Mouse (Mus musculus) T-helper 1 cell (primary cell): ENCODE measurements around the gene Vps26c.

Experiments used
- in situ Hi-C: fragments of 300-600 bp; cut with MboI, MseI; formaldehyde crosslinking; loops from one replicate; pipeline ENCODE4 v1.15.1; 2025; ENCODE audit warnings: high pct_unique_total_duplicates

Gene Vps26c

DNA sequence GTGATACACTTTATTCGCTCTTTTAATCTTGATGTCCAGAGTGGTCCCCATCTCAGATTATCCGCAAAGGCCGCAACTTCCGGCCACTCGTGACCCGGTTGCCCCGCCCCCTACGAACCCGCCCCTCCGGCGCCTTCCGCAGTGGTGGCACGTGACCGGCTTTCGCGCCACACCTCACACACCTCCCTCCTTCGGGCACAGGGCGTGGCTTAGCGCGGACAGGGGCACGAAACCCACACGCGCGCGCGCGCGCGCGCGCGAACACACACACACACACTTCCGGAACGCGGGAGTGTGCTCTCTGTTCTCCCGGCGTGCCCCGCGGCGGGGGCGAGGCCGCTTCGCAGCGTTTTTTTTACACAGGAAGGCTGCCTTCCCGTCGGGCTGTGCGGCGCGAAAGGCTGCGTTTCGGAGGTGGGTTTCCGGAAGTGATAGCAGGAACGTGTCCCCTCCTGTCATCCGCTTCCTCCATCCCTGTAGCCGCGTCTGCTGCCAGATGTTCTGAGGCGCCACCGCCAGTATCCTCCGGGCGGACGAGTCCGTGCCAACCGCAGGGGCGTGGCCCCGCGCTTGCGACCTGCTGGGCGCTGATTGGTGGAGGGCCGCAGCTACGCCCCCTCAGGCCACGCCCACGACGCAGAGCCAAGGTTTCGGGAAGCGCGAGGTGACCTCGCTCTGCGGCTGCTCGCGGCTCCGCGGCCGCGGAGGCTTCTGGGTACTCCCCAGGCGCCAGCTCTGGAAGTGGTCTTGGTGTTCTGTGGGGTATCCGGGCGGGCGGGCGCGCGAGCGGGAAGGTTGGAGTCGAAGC, at the start of gene Vps26c:
Gene Vps26c, minus strand, starts transcription at position 487 of the 808 bp plus-strand sequence.
- in situ Hi-C loops, result loop anchor here (5.0 kb wide), 1 partner anchor 36 kb away; no protein-coding TSS in a partner anchor

DNA sequence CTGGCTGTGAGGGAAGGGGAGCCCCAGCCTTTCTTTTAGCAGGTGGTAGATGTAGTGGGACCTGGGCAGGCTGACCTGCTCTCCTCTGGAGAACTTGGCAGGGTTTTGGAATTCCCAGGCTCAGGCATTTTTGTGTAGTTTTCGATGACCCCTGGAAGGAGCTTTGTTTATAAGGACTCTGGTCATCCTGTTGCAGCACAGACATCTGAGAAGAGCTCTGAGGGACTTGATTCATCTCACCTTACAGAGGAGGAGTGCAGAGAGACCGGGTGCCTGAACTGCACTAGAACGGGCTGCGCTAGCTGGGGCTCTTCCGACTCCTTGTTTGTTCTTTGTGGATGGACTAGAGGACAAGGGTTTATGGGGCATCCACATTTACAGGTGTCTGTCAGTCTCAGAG, 49.1 kb upstream of the Vps26c start:
- in situ Hi-C loops, result no loop called here

DNA sequence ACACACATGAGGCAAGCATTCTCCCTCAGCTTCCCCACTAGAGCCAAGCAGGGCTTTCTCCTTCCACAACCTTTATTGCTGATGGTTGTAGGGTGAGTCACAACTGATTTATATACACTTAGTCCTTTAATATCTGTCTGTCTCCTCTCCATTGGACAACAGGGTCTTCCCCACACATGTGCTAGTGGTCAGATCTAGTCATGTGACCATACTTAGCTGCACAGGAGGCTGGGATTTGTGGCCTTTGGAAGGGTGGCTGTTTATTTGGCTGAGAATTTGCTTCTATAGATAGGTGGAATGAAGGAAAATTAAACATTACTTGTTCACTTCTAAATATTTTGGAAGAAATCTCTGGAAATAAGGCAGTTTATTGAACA, 48.1 kb upstream of the Vps26c start:
- in situ Hi-C loops, result no loop called here

DNA sequence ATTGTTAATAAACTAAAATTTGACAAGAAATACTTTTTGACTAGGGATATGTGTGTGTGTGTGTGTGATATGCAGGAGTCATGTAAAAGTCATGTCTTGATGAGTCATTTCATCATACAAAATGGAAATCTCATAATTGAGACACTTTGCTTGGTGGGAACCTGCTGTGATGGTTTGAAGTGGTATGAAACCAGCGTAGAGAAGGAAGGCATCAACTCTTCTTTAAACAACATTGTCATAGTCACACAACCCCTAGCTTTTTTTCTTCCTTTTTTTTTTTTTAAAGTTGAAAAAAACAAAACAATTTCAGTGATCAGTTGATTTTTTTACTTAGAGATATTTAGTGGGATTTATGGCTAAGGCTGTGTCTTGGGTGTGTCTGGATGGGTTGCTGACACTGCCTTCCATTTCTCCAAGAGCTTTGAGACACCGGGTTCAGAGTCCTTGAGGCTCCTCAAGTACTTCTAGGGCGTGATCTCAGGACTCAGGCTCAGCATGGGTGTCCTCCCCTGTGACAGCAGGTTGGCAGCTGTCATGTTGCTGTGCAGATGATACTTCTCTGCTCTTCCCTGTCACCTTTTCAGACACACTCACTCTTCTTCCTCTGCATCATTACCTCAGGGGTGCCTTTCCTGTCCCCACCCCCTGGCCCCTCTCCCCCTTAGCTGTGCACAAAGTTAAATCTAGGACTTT, 47.5 kb upstream of the Vps26c start:
- in situ Hi-C loops, result no loop called here

DNA sequence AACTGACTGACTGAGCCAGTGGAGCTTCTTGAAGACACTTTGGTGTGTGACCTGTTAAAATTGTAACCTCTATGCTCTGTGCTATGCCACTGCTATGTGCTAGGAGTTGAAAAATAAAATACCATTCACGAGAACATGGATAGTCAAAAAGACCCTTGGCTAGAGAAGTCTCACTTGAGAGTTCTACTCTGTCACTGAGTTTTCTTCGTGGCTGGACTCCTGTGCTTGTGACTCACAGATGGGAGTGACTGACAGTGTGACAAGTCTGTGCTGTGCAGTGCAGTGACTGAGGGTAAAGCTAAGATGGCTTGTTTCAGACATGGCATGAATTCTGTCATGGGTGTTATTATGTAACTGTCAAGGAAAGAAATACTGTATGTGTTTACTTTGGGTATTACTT, 45.8 kb upstream of the Vps26c start:
- in situ Hi-C loops, result no loop called here

DNA sequence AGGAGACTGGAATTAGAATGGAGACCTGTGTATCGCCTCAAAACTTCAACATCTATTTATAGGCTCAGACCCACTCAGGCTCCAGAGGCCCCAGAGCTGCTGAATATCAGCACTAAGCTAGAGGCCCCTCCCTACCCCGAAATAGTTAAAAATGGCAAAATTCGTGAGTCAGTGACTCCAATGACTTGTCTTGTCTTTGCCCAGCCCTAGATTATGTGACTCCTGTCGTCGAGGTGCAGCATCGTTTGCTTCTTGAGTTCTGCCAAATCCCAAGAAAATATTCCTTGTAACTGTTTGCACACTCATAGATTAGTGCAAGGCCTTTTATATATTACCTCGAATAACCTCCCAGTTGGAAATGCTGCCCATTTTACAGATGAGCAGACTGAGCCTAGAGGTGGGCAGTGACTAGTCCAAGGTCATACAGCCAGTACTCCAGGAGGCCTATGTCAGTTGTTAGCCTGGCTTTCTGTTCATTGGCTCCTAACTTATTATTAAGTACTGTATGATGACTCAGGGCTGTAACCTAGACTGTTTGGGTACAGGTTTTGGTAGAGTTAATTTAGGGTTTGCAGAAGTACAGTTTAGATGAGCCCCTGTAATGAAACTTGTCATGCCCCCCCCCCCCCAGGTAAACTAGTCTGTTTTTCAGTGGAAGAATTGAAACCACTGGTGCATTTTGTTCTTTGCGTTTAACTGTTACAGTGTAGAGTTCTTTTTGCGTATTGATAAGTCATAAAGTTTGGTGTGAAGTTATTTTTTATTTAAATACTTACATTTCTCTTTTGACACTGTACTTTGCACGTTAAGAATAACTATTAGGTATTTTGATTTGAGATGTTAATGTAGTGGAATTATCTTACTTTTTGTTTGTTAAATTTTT, 44.7 kb upstream of the Vps26c start:
- in situ Hi-C loops, result no loop called here

DNA sequence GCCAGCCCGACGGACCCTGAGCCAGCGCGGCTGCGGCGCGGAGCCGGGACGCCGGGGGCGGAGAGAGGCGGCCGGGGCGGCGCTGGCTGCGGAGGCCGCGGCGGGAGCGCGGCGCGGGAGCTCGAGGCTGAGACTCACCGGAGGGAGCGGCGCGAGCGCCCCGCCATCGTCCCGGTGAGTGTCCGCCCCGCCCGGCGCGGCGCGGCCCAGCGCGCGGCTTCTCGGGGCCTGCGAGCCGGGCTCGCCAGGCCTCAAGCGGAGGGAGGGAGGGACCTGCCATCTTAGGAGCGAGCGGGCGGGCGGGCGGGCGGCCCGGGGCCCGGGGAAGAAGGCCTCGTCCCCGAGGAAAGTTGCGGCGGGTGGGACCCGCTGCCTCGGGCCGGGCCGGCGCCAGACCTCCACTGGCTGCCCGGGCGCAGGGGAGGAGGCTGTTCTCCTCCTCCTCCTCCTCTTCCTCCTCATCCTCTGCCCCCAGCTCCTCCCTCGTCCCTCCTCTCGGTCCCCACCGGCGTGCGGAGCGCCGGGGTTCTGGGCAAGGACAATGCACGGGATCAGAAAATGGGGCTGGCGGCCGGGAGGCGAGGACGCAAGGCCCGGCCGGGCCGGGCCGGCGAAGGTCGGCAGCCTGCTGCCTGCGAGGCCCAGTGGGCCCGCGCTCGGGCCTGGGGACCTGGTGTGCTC, 43.9 kb upstream of the Vps26c start:
- in situ Hi-C loops, result no loop called here

DNA sequence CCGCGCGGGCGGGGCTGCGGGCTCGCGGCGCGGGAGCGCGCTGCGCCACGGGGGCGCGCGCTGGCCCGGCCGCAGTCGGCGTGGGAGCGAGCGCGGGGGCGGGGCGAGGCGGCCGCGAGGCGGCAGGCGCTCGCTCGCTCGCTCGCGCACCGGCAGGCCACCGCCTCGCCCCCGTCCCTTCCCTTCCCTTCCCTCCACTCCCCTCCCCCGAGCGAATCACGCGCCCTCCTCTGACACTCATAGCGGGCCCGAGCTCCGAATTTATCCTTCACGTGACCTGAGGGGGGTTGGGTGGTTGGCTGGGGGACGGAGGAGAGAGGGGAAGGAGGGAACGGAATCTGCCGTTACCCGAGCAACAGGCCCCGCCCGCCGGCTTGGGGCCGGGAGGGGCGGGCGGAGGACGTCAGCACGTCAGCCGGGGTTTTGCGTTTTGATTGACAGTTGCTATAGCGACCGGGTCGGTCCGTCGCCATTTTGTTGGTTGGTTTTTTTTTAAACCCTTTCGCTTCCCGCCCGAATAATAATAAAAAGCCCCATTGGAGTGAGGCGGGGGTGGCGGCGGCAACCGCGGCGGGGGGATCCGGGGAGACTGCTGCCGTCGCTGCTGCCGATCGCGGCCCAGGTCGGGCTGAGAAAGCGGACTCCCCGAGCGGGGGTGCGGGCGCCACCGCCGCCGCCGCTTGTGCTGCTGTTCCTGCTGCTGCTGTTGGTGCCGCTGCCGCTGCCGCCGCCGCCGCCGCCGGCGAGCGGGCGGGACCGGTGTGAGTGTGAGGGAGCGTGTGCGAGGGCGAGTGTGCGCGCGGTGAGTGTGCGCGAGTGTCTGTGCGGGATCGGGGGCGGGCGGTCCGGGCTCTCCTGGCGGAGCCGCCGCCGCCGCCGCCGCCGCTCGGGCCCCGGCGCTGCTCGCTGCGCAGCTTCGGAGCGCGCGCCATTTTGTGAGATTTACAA, 42.9 kb upstream of the Vps26c start, which contains the start of gene Dyrk1a:
Gene Dyrk1a, plus strand, starts transcription at position 782 of the 948 bp plus-strand sequence.
- in situ Hi-C loops, result loop anchor here (5.0 kb wide), 1 partner anchor 48 kb away; no protein-coding TSS in a partner anchor

DNA sequence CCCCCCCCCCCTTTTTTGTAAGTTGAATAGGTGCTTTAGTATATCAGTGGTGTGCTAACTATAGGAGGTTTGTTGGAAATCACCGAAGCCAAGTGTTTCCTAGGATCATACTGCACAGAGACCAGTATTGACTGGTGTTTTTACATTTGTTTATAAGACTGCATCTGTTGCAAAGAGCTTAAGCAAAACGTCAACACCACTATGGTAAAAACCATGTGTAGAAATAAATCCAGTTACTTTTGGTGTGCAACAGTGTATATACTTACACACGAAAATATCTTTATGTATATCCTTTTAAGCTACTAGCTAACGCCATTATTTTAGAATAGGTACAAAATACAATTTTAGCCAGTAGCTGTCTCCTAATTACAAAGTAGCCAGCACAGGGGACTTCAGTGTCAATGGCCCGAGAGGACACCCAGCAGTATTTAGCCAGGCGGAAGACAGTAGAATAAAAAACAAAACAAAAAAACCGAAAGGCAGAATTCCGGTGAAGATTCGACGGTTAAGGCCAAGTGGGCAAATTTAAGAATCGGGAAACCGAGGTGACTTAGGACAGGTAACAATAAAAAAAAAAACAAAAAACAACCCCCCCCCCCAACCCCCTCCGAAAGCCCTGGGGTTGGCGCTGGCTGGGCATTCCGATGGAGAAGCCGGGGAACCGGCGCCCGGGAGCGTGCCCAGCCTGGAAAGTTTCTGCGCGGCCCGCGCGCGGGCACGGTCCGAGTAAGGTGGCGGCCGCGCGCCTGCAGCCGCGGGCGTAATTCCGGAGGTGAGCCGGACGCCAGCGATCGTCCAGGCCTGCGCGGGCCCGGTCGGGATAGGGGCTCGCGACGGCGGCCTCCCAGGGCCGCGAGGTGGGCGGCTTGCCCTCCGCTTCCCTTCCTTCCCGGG, 42.0 kb upstream of the Vps26c start:
- in situ Hi-C loops, result loop anchor here (5.0 kb wide), 1 partner anchor 49 kb away; no protein-coding TSS in a partner anchor

DNA sequence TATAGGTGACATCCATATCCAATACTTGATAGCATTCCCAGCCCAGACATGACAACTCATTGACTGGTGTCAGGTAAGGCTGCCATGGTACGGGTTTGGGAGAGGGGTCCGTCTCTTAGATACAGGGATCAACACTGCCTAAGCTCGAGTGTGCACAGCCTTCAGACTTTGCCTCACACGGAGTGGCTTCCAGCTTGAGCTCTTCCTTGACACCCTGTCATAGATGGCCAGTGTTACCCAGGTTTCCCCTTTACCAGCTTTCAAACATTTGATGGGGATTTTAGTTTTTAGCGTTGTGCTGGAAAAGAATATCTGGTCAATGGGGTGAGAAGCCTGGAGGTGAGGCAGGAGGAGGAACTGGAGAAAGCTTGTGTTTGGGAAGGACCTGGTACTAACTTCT, 41.1 kb upstream of the Vps26c start:
- in situ Hi-C loops, result loop anchor here (5.0 kb wide), 1 partner anchor 50 kb away; no protein-coding TSS in a partner anchor

DNA sequence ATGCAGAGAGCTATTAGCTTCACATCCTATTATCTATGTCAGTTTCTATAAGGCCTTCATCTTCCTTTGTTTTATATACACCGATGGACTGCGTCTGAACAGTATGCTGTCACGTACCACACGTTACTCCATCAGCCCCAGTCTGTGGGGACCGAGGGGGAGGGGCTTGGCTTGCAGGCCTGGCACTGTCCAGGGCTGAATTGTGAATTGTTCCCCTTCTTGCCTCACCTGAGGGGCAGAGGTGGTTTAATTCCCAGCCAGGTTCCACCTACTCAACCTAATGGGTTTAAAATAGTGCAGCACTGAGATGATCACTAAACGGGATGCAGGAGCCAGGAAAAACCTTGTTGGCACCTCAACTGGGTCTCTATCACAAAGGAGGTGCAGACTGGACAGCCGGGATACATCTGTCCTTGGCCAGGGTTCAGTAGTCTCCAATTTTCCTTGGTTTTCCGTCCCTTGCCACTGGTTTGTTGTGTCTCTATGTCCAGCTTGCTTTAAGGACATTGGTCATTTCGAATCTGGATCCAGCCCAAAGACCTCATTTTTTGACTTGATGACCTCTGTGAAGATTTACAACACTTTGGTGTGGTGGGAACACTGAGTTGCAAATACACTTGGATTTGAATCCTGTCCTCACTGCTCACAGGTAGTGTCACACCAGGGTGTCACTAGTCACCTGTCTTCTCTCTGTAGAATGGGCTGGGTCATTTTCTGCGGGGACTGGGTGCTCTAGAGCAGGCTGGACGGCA, 40.4 kb upstream of the Vps26c start:
- in situ Hi-C loops, result loop anchor here (5.0 kb wide), 1 partner anchor 50 kb away; no protein-coding TSS in a partner anchor

DNA sequence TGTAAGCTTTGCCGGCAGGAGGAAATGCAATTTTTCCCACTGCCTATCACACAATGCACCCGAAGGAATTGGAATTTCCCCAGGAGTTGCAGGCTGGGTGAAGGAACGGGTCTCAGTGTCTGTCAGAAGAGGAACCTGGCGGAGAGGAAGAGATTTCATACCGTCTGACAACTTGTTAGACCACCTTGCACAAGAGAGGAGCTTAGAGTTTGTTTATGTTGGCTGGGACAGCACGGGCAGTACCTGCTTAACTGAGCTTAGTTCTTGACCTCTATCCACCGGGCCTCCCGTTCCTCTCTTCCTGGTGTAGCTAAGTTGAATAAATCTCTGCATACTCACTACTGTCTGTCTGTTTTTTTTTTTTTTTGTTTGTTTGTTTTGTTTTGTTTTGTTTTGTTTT, 39.5 kb upstream of the Vps26c start:
- in situ Hi-C loops, result loop anchor here (5.0 kb wide), 1 partner anchor 51 kb away; no protein-coding TSS in a partner anchor

DNA sequence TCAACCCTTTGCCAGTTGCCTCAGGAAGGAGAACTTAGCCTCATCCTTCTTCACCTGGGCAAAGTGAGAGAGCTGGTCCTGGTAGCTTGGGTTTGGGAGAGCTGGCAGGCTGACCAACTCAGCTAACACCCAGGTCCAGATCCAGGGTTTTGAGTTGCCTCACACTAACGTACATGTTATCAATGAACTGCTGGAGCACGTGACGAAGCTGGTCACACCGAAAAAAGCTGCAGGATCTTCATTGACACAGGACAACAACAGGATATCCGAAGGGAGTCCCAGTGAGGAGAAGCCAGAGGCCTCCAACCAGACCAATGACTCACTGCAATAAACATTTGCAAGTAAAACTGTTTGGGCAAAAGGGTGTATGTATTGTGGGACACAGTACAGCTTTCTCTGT, 34.0 kb upstream of the Vps26c start:
- in situ Hi-C loops, result loop anchor here (5.0 kb wide), 1 partner anchor 33 kb away; the partner anchor contains the start of gene Vps26c

DNA sequence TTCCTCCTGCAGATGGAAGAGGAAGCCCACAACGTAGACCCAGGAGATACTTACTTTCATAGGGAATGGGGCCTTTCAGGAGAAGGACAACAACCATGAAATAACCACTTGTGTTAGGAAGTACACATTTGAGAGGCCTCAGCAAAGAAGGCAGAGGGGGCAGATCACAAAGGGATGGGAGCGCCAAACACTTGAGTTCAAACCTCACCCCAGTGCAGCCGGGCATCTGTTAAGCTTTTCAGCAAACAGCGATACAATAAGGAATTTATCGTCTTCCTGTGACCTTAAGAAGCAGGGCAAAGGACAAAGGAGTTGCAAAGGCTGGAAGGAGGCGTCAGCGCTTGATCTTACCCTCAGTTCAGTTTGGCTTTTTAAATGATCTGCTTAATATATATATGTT, 33.2 kb upstream of the Vps26c start:
- in situ Hi-C loops, result loop anchor here (5.0 kb wide), 1 partner anchor 32 kb away; the partner anchor contains the start of gene Vps26c

DNA sequence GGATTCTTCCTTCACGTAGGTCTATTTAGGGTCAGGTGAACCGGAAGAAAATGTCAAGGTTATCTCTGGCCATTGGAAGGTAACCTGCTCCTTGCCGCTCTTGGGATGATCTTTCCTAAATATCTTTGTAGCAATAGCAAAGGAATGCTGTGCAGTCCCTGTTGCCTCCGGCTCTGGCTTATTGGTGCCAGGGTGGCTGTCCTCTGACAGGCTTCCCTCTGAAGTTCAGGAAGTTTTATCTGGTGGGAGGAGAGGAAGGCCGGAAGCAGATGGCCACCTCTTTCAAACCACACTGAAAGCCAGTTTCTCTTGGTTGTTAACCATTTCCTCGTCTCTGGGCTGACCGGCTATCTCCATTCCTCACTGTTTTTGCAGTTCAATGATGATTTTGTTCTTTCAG, 32.7 kb upstream of the Vps26c start:
- in situ Hi-C loops, result no loop called here

DNA sequence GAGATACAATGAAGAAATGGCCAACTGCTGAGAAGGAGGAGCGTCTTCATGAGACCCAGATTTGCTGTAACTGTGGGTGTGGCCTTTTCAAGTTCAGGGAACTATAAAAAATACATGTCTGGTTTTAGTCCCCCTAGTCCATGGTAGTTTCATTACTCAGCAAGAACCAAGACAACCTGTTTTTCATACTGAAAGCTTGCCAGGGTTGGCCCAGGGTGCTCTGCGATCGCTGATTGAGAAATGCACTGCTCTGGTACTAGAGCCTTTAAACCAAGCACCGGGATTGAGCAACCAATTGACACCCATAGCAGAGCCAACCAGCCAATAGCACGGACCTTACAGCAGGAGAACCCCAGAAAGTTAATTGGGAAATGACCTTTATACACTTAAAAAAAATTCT, 29.6 kb upstream of the Vps26c start:
- in situ Hi-C loops, result no loop called here

DNA sequence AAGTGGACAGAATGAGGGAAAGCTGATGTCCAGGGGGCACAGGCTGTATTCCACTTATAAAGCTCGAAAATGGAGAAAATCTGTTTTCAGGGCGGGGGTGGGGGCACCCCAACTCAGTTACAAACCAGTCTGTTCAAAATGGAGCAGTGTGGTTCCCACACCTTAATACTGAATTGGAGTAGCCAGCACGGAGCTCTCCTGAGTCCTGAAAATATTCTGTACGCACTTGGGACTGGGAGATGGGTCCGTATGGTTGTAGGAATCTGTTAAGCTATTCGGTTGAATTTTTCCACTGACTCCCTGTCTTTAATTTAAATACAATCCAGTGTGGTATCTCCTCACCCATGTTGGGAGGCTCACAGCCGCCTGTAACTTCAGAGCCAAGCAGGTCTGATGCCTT, 28.7 kb upstream of the Vps26c start:
- in situ Hi-C loops, result no loop called here

DNA sequence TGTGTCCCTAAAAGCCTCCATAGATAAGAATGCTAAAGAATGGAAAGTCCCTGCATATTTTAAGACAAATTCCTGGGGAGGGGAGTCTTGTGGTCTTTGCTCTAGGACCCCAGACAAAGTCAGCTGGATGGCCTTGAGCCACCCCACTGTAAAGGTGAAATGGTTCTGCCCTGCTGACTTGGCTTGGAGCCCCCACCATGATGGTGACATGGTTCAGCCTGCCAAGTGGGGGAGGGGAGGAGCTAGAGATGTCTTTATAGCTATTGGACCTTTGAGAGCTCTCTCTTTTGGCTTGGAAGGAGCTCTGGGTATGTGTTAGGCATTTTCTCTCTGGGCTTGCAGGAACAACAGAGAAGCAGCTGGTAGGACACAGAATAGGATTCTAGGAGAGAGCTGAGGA, 25.3 kb upstream of the Vps26c start:
- in situ Hi-C loops, result no loop called here
